Mouse (Mus musculus) embryonic facial prominence, embryonic 10.5 days (tissue): Measurements from ENCODE around the gene Anks1b. TPM values are rescaled to one million over a fixed set of nuclear protein-coding genes. Genes with fewer than 3 reads are reported as not detected.
A peak's percentile ranks its signal among the peaks of the same experiment; 100 is the strongest.

Experiments used
- DNase-seq: peaks from one replicate; pipeline ENCODE4 v3.0.0-alpha.2; 2017; ENCODE audit warnings: low spot score
- H3K27ac ChIP-seq: fragments of 300-500 bp; sonication (generic); replicated peaks from 2 replicates; pipeline ENCODE4 v1.5.1; 2016; ENCODE audit warnings: mild to moderate bottlenecking
- H3K27me3 ChIP-seq: fragments of 300-500 bp; sonication (generic); replicated peaks from 2 replicates; pipeline ENCODE4 v1.6.1; 2016; ENCODE audit warnings: low read depth, mild to moderate bottlenecking; ENCODE audit not compliant: poor library complexity, severe bottlenecking
- H3K36me3 ChIP-seq: fragments of 300-500 bp; sonication (generic); replicated peaks from 2 replicates; pipeline ENCODE4 v1.6.1; 2016; ENCODE audit warnings: mild to moderate bottlenecking, moderate library complexity
- H3K4me1 ChIP-seq: fragments of 300-500 bp; sonication (generic); 2 replicates; pipeline ENCODE4 v1.6.1; 2016
- H3K4me3 ChIP-seq: fragments of 300-500 bp; sonication (generic); 2 replicates; pipeline ENCODE4 v1.5.1; 2016; ENCODE audit warnings: mild to moderate bottlenecking, moderate library complexity
- H3K9me3 ChIP-seq: fragments of 300-500 bp; sonication (generic); 2 replicates; pipeline ENCODE4 v1.6.1; 2016; ENCODE audit warnings: mild to moderate bottlenecking
- WGBS: fragments of 180-500 bp; shearing (Covaris S2); methylation state at CpG from one replicate; pipeline ENCODE4 v1.1.7; 2016; 5-methylcytosine and 5-hydroxymethylcytosine counted together
- polyA plus RNA-seq: library from polyadenylated mRNA; unstranded; fragments of >200 nt; fragmentation: Nextera tagmentation; extraction: Ambion mirVana; gene quantifications from 2 replicates; pipeline ENCODE4 v1.2.1, GENCODE M21; 2016

The Anks1b gene
- polyA plus RNA-seq, 1 experiment from 2014 or later = 1.6 TPM

GRCm38 (mm10) chr10:89872501-89873145 lies 686 bp upstream of the Anks1b start:
- peak; percentile 68 for DNase-seq
- Histone ChIP-seq H3K4me3 (peak overlapping the region; percentile 81), H3K27me3 (peaks cover 41% of the 10 kb centered on the region), H3K4me1 (peaks cover 14% of the 10 kb centered on the region), H3K27ac (peak overlapping the region; percentile 61), H3K36me3 (no peaks in the 10 kb centered on the region), H3K9me3 (no peaks in the 10 kb centered on the region)
- 2% methylated on average over 54 of the region's 56 CpGs for WGBS

GRCm38 (mm10) chr10:89874036-89874435 lies 727 bp downstream of the Anks1b start:
- H3K27ac ChIP-seq = no peak overlapping the region
- H3K36me3 ChIP-seq = no peaks in the 10 kb centered on the region
- peaks cover 41% of the 10 kb centered on the region for H3K27me3 ChIP-seq
- WGBS = 8% methylated on average over 8 of the region's 8 CpGs
- H3K4me3 ChIP-seq = peak overlapping the region; percentile 81
- H3K9me3 ChIP-seq = no peaks in the 10 kb centered on the region
- DNase-seq = peak; percentile 9
- peaks cover 14% of the 10 kb centered on the region for H3K4me1 ChIP-seq

GRCm38 (mm10) chr10:89883561-89883960 lies 10.3 kb downstream of the Anks1b start:
- Histone ChIP-seq H3K4me3 (no peak overlapping the region), H3K9me3 (no peaks in the 10 kb centered on the region), H3K4me1 (no peaks in the 10 kb centered on the region), H3K27ac (no peak overlapping the region), H3K27me3 (no peaks in the 10 kb centered on the region), H3K36me3 (no peaks in the 10 kb centered on the region)
- WGBS = 87% methylated on average over 8 of the region's 8 CpGs
- DNase-seq = no peak

GRCm38 (mm10) chr10:89902720-89903337 lies 29.5 kb downstream of the Anks1b start:
- H3K27ac ChIP-seq = no peak overlapping the region
- H3K4me3 ChIP-seq = no peak overlapping the region
- no peaks in the 10 kb centered on the region for H3K4me1 ChIP-seq
- H3K36me3 ChIP-seq = no peaks in the 10 kb centered on the region
- no peaks in the 10 kb centered on the region for H3K9me3 ChIP-seq
- 82% methylated on average over 7 of the region's 7 CpGs for WGBS
- no peak for DNase-seq
- H3K27me3 ChIP-seq = no peaks in the 10 kb centered on the region

GRCm38 (mm10) chr10:89911889-89912288 lies 38.6 kb downstream of the Anks1b start:
- DNase-seq = no peak
- Histone ChIP-seq H3K4me1 (no peaks in the 10 kb centered on the region), H3K4me3 (no peak overlapping the region), H3K27ac (no peak overlapping the region), H3K9me3 (no peaks in the 10 kb centered on the region), H3K36me3 (no peaks in the 10 kb centered on the region), H3K27me3 (no peaks in the 10 kb centered on the region)
- 90% methylated on average over 4 of the region's 4 CpGs for WGBS

- DNase-seq = no peak
- no peak overlapping the region for H3K4me3 ChIP-seq
- no peaks in the 10 kb centered on the region for H3K4me1 ChIP-seq
- H3K27ac ChIP-seq = no peak overlapping the region
- no peaks in the 10 kb centered on the region for H3K27me3 ChIP-seq
- no peaks in the 10 kb centered on the region for H3K9me3 ChIP-seq
- H3K36me3 ChIP-seq = no peaks in the 10 kb centered on the region
These were observed 39.9 kb downstream of the Anks1b start for GRCm38 (mm10) chr10:89913174-89913573.

GRCm38 (mm10) chr10:89917141-89917540 lies 43.8 kb downstream of the Anks1b start:
- DNase-seq = no peak
- H3K4me3 ChIP-seq = no peak overlapping the region
- 92% methylated on average over 1 of the region's 1 CpGs for WGBS
- no peaks in the 10 kb centered on the region for H3K9me3 ChIP-seq
- no peaks in the 10 kb centered on the region for H3K4me1 ChIP-seq
- H3K36me3 ChIP-seq = no peaks in the 10 kb centered on the region
- H3K27me3 ChIP-seq = no peaks in the 10 kb centered on the region
- H3K27ac ChIP-seq = no peak overlapping the region

GRCm38 (mm10) chr10:89921965-89922364 lies 48.7 kb downstream of the Anks1b start:
- Histone ChIP-seq H3K36me3 (no peaks in the 10 kb centered on the region), H3K4me3 (no peak overlapping the region), H3K27me3 (no peaks in the 10 kb centered on the region), H3K9me3 (peaks cover 10% of the 10 kb centered on the region), H3K27ac (no peak overlapping the region), H3K4me1 (no peaks in the 10 kb centered on the region)
- no peak for DNase-seq
- 82% methylated on average over 4 of the region's 4 CpGs for WGBS

- no peaks in the 10 kb centered on the region for H3K36me3 ChIP-seq
- DNase-seq = no peak
- H3K9me3 ChIP-seq = no peaks in the 10 kb centered on the region
- no peaks in the 10 kb centered on the region for H3K27me3 ChIP-seq
- H3K4me1 ChIP-seq = no peaks in the 10 kb centered on the region
- H3K27ac ChIP-seq = no peak overlapping the region
- H3K4me3 ChIP-seq = no peak overlapping the region
- WGBS = 73% methylated on average over 4 of the region's 4 CpGs
These were observed 68.9 kb downstream of the Anks1b start for GRCm38 (mm10) chr10:89942180-89942579.

- WGBS = 96% methylated on average over 1 of the region's 1 CpGs
- no peaks in the 10 kb centered on the region for H3K27me3 ChIP-seq
- no peak overlapping the region for H3K27ac ChIP-seq
- H3K36me3 ChIP-seq = no peaks in the 10 kb centered on the region
- no peak for DNase-seq
- no peaks in the 10 kb centered on the region for H3K4me1 ChIP-seq
- H3K9me3 ChIP-seq = no peaks in the 10 kb centered on the region
- H3K4me3 ChIP-seq = no peak overlapping the region
These were observed 73.5 kb downstream of the Anks1b start for GRCm38 (mm10) chr10:89946636-89947349.

GRCm38 (mm10) chr10:89974361-89974760 lies 101.1 kb downstream of the Anks1b start:
- Histone ChIP-seq H3K4me3 (no peak overlapping the region), H3K27me3 (no peaks in the 10 kb centered on the region), H3K9me3 (no peaks in the 10 kb centered on the region), H3K27ac (no peak overlapping the region), H3K36me3 (no peaks in the 10 kb centered on the region), H3K4me1 (no peaks in the 10 kb centered on the region)
- WGBS = 88% methylated on average over 4 of the region's 4 CpGs
- no peak for DNase-seq

GRCm38 (mm10) chr10:89975431-89975841 lies 102.1 kb downstream of the Anks1b start:
- H3K9me3 ChIP-seq = no peaks in the 10 kb centered on the region
- H3K27me3 ChIP-seq = no peaks in the 10 kb centered on the region
- no peak overlapping the region for H3K27ac ChIP-seq
- no peaks in the 10 kb centered on the region for H3K4me1 ChIP-seq
- H3K4me3 ChIP-seq = no peak overlapping the region
- 70% methylated on average over 3 of the region's 3 CpGs for WGBS
- H3K36me3 ChIP-seq = no peaks in the 10 kb centered on the region
- DNase-seq = peak; percentile 11

- WGBS = 91% methylated on average over 3 of the region's 3 CpGs
- Histone ChIP-seq H3K9me3 (no peaks in the 10 kb centered on the region), H3K27ac (no peak overlapping the region), H3K36me3 (no peaks in the 10 kb centered on the region), H3K4me3 (no peak overlapping the region), H3K4me1 (no peaks in the 10 kb centered on the region), H3K27me3 (no peaks in the 10 kb centered on the region)
- DNase-seq = no peak
These were observed 103.3 kb downstream of the Anks1b start for GRCm38 (mm10) chr10:89976577-89976976.
